9 mouse cellular contexts compared by ENCODE assay signal in the genomic region with DNA sequence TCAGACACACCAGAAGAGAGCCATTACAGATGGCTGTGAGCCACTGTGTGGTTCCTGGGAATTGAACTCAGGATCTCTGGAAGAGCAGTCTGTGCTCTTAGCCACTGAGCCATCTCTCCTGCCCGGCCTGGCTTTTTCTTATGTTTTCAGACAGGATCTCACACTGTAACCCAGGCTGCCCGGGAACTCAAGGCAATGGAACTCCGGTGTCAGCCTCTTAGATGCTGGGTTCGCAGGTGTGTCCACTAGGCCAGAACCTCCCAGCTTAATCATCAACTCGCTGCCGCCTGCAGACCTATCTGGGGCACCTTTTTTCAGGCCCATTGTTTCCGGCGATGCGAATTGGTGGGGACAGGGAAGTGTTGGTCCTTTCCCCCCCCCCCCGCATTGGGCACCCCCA. TPM values are rescaled to one million over a fixed set of nuclear protein-coding genes. Genes with fewer than 3 reads are reported as not detected.
DNase-seq lines count a peak whose midpoint lies in the region; ATAC-seq and TF ChIP-seq lines count a peak whose summit lies in the region.
"Had no signal": no experiment of that assay in that cellular context is flagged by ENCODE, and none has a peak within 500 bp of the region (broad histone marks: within the 10 kb centered on the region; RNA-seq: fewer than 3 reads in every experiment).

No protein-coding gene starts in this region.

- WGBS in lung, embryonic 14.5 days, result 50% methylated on average over 10 of the region's 10 CpGs
- WGBS in hindbrain, embryonic 12.5 days, result 59% methylated on average over 10 of the region's 10 CpGs
- WGBS in kidney, embryonic 16.5 days, result 35% methylated on average over 10 of the region's 10 CpGs
- WGBS in midbrain, embryonic 15.5 days, result 53% methylated on average over 10 of the region's 10 CpGs

- peak overlapping the region; percentile 77; the same call in 1 of the 2 replicates for H3K27ac ChIP-seq in lung, embryonic 14.5 days (ENCODE audit: low read depth)
- H3K27ac ChIP-seq in hindbrain, embryonic 12.5 days, result peak overlapping the region; percentile 45
- peak overlapping the region; percentile 88 for H3K27ac ChIP-seq in kidney, embryonic 16.5 days (ENCODE audit: low read length)
- 0 out of 2 replicates have a peak overlapping the region, but pooled peaks have one; percentile 93 for H3K27ac ChIP-seq in midbrain, embryonic 15.5 days

- no peaks in the 10 kb centered on the region; the same call in 1 of the 2 replicates for H3K36me3 ChIP-seq in lung, embryonic 14.5 days (ENCODE audit: insufficient read depth)
- H3K36me3 ChIP-seq in hindbrain, embryonic 12.5 days, result peaks cover 12% of the 10 kb centered on the region; the same call in 1 of the 2 replicates
- 0 out of 2 replicates have a peak, but pooled peaks cover 3% of the 10 kb centered on the region for H3K36me3 ChIP-seq in kidney, embryonic 16.5 days (ENCODE audit: insufficient read depth, low read length)
- no peaks in the 10 kb centered on the region for H3K36me3 ChIP-seq in midbrain, embryonic 15.5 days (replicated peaks)
- H3K36me3 ChIP-seq: lung, embryonic 15.5 days had no signal

- H3K9me3 ChIP-seq in lung, embryonic 14.5 days (ENCODE audit: low read depth, low read length), result no peaks in the 10 kb centered on the region
- no peaks in the 10 kb centered on the region for H3K9me3 ChIP-seq in hindbrain, embryonic 12.5 days (replicated peaks)
- H3K9me3 ChIP-seq in kidney, embryonic 16.5 days (ENCODE audit: low read length), result no peaks in the 10 kb centered on the region
- H3K9me3 ChIP-seq in midbrain, embryonic 15.5 days, result no peaks in the 10 kb centered on the region
- H3K9me3 ChIP-seq: lung, embryonic 15.5 days had no signal

- no peak overlapping the region for H3K4me2 ChIP-seq in lung, embryonic 14.5 days
- no peak overlapping the region for H3K4me2 ChIP-seq in hindbrain, embryonic 12.5 days (replicated peaks)
- peak overlapping the region; percentile 17; the same call in 1 of the 2 replicates for H3K4me2 ChIP-seq in kidney, embryonic 16.5 days (replicated peaks; ENCODE audit: low read depth, low read length)
- H3K4me2 ChIP-seq in midbrain, embryonic 15.5 days, result no peak overlapping the region

- H3K4me1 ChIP-seq in lung, embryonic 14.5 days (ENCODE audit: insufficient read depth), result 0 out of 2 replicates have a peak, but pooled peaks cover 3% of the 10 kb centered on the region
- peaks cover 14% of the 10 kb centered on the region for H3K4me1 ChIP-seq in hindbrain, embryonic 12.5 days
- peaks cover 23% of the 10 kb centered on the region for H3K4me1 ChIP-seq in kidney, embryonic 16.5 days (ENCODE audit: insufficient read depth, low read length)
- peaks cover 20% of the 10 kb centered on the region for H3K4me1 ChIP-seq in midbrain, embryonic 15.5 days

- no peaks in the 10 kb centered on the region for H3K27me3 ChIP-seq in lung, embryonic 14.5 days (ENCODE audit: insufficient read depth, low read length)
- no peaks in the 10 kb centered on the region for H3K27me3 ChIP-seq in hindbrain, embryonic 12.5 days
- no peaks in the 10 kb centered on the region for H3K27me3 ChIP-seq in kidney, embryonic 16.5 days (ENCODE audit: insufficient read depth, low read length)
- no peaks in the 10 kb centered on the region for H3K27me3 ChIP-seq in midbrain, embryonic 15.5 days (replicated peaks)
- H3K27me3 ChIP-seq: lung, embryonic 15.5 days had no signal

- H3K4me3 ChIP-seq in lung, embryonic 14.5 days (ENCODE audit: low read depth, low read length), result no peak overlapping the region
- H3K4me3 ChIP-seq in hindbrain, embryonic 12.5 days, result no peak overlapping the region
- 0 out of 2 replicates have a peak overlapping the region, but pooled peaks have one; percentile 6 for H3K4me3 ChIP-seq in kidney, embryonic 16.5 days (ENCODE audit: low read length)
- H3K4me3 ChIP-seq in midbrain, embryonic 15.5 days, result no peak overlapping the region

- no peak for TF ChIP-seq CTCF in lung, embryonic 14.5 days (IDR thresholded peaks at IDR 0.05; ENCODE audit: low read depth)

- no peak for ATAC-seq in lung, embryonic 14.5 days (ENCODE audit: insufficient read depth)
- ATAC-seq in hindbrain, embryonic 12.5 days (ENCODE audit: low FRiP score), result no peak
- ATAC-seq in kidney, embryonic 16.5 days (ENCODE audit: low FRiP score, low TSS enrichment), result no peak
- no peak for ATAC-seq in midbrain, embryonic 15.5 days (replicated peaks)
- no peak for ATAC-seq in granulocyte monocyte progenitor cell, adult 5-6 weeks (replicated peaks; ENCODE audit: poor library complexity, severe bottlenecking)

- no peak overlapping the region for H3K9ac ChIP-seq in lung, embryonic 14.5 days
- no peak overlapping the region for H3K9ac ChIP-seq in hindbrain, embryonic 12.5 days
- H3K9ac ChIP-seq in kidney, embryonic 16.5 days (replicated peaks; ENCODE audit: low read length), result no peak overlapping the region
- H3K9ac ChIP-seq in midbrain, embryonic 15.5 days, result no peak overlapping the region
- H3K9ac ChIP-seq: lung, embryonic 15.5 days had no signal

- no peak for DNase-seq in lung, embryonic 14.5 days
- no peak for DNase-seq in lung, postnatal 25 days (ENCODE audit: low spot score)
- DNase-seq in ovary, postnatal 10 days (ENCODE audit: low spot score), result no peak
- DNase-seq in embryo, embryonic 10 days (ENCODE audit: low spot score), result no peak

RNA-seq across cellular contexts. Expression of gene Arrdc2, which starts 1.1 kb away (rescaled TPM):
- polyA plus RNA-seq in lung, embryonic 14.5 days (2014; fragmentation: Nextera tagmentation; extraction: Ambion mirVana), result 4.3 and 4.4 TPM in 2 replicates
- polyA plus RNA-seq in hindbrain, embryonic 12.5 days (2016; fragmentation: Nextera tagmentation; extraction: Ambion mirVana), result 9.8 and 11.1 TPM in 2 replicates
- 6.7 and 7.0 TPM in 2 replicates for polyA plus RNA-seq in kidney, embryonic 16.5 days (2015; fragmentation: Nextera tagmentation; extraction: Ambion mirVana)
- 8.1 and 8.6 TPM in 2 replicates for polyA plus RNA-seq in midbrain, embryonic 15.5 days (2015; fragmentation: Nextera tagmentation; extraction: Ambion mirVana)
- 5.0 and 16.1 TPM in 2 replicates for total RNA-seq in granulocyte monocyte progenitor cell, adult 5-6 weeks (2014; fragmentation: Nextera tagmentation)
- total RNA-seq in granulocyte monocyte progenitor cell, adult 5-6 weeks (2017), result 4.7 and 8.7 TPM in 2 replicates

RNA-seq across cellular contexts. Expression of gene Kcnn1, which starts 22.5 kb away (rescaled TPM):
- polyA plus RNA-seq in lung, embryonic 14.5 days (2014; fragmentation: Nextera tagmentation; extraction: Ambion mirVana), result 0.54 and 0.72 TPM in 2 replicates
- polyA plus RNA-seq in hindbrain, embryonic 12.5 days (2016; fragmentation: Nextera tagmentation; extraction: Ambion mirVana), result 22.1 and 23.8 TPM in 2 replicates
- 2.9 and 4.9 TPM in 2 replicates for polyA plus RNA-seq in kidney, embryonic 16.5 days (2015; fragmentation: Nextera tagmentation; extraction: Ambion mirVana)
- polyA plus RNA-seq in midbrain, embryonic 15.5 days (2015; fragmentation: Nextera tagmentation; extraction: Ambion mirVana), result 19.0 and 20.6 TPM in 2 replicates
- 0.30 and 0.49 TPM in 2 replicates for total RNA-seq in granulocyte monocyte progenitor cell, adult 5-6 weeks (2014; fragmentation: Nextera tagmentation)
- total RNA-seq in granulocyte monocyte progenitor cell, adult 5-6 weeks (2017), result 0.90 and 3.5 TPM in 2 replicates

RNA-seq across cellular contexts. Expression of gene Il12rb1, which starts 32.3 kb away (rescaled TPM):
- 0.17 TPM in 1 of 2 replicates, not detected in the other for polyA plus RNA-seq in lung, embryonic 14.5 days (2014; fragmentation: Nextera tagmentation; extraction: Ambion mirVana)
- not detected in 2 replicates for polyA plus RNA-seq in hindbrain, embryonic 12.5 days (2016; fragmentation: Nextera tagmentation; extraction: Ambion mirVana)
- 0.05 and 0.12 TPM in 2 replicates for polyA plus RNA-seq in kidney, embryonic 16.5 days (2015; fragmentation: Nextera tagmentation; extraction: Ambion mirVana)
- polyA plus RNA-seq in midbrain, embryonic 15.5 days (2015; fragmentation: Nextera tagmentation; extraction: Ambion mirVana), result 0.10 and 0.36 TPM in 2 replicates
- 0.24 and 0.62 TPM in 2 replicates for total RNA-seq in granulocyte monocyte progenitor cell, adult 5-6 weeks (2014; fragmentation: Nextera tagmentation)
- total RNA-seq in granulocyte monocyte progenitor cell, adult 5-6 weeks (2017), result 0.52 and 1.4 TPM in 2 replicates

RNA-seq across cellular contexts. Expression of gene Ccdc124, which starts 33.1 kb away (rescaled TPM):
- 121 and 125 TPM in 2 replicates for polyA plus RNA-seq in lung, embryonic 14.5 days (2014; fragmentation: Nextera tagmentation; extraction: Ambion mirVana)
- 131 and 139 TPM in 2 replicates for polyA plus RNA-seq in hindbrain, embryonic 12.5 days (2016; fragmentation: Nextera tagmentation; extraction: Ambion mirVana)
- 114 and 119 TPM in 2 replicates for polyA plus RNA-seq in kidney, embryonic 16.5 days (2015; fragmentation: Nextera tagmentation; extraction: Ambion mirVana)
- 173 and 180 TPM in 2 replicates for polyA plus RNA-seq in midbrain, embryonic 15.5 days (2015; fragmentation: Nextera tagmentation; extraction: Ambion mirVana)
- total RNA-seq in granulocyte monocyte progenitor cell, adult 5-6 weeks (2014; fragmentation: Nextera tagmentation), result 19.4 and 22.3 TPM in 2 replicates
- 35.9 and 38.9 TPM in 2 replicates for total RNA-seq in granulocyte monocyte progenitor cell, adult 5-6 weeks (2017)

RNA-seq across cellular contexts. Expression of gene Mast3, which starts 35.7 kb away (rescaled TPM):
- 16.1 and 18.0 TPM in 2 replicates for polyA plus RNA-seq in lung, embryonic 14.5 days (2014; fragmentation: Nextera tagmentation; extraction: Ambion mirVana)
- polyA plus RNA-seq in hindbrain, embryonic 12.5 days (2016; fragmentation: Nextera tagmentation; extraction: Ambion mirVana), result 16.0 and 17.7 TPM in 2 replicates
- 16.2 and 16.3 TPM in 2 replicates for polyA plus RNA-seq in kidney, embryonic 16.5 days (2015; fragmentation: Nextera tagmentation; extraction: Ambion mirVana)
- polyA plus RNA-seq in midbrain, embryonic 15.5 days (2015; fragmentation: Nextera tagmentation; extraction: Ambion mirVana), result 26.4 and 26.9 TPM in 2 replicates
- 74.8 and 78.5 TPM in 2 replicates for total RNA-seq in granulocyte monocyte progenitor cell, adult 5-6 weeks (2014; fragmentation: Nextera tagmentation)
- total RNA-seq in granulocyte monocyte progenitor cell, adult 5-6 weeks (2017), result 12.4 and 12.5 TPM in 2 replicates
